Comparison of ENCODE assay signal across 10 mouse cellular contexts in genomic region chr16:22310649-22311048, GRCm38 (mm10). TPM values are rescaled to one million over a fixed set of nuclear protein-coding genes. Genes with fewer than 3 reads are reported as not detected.
A peak's percentile ranks its signal among the peaks of the same experiment; 100 is the strongest.
DNase-seq lines count a peak whose midpoint lies in the region; ATAC-seq and TF ChIP-seq lines count a peak whose summit lies in the region.
"Had no signal": no experiment of that assay in that cellular context is flagged by ENCODE, and none has a peak within 500 bp of the region (broad histone marks: within the 10 kb centered on the region; RNA-seq: fewer than 3 reads in every experiment).

No protein-coding gene starts in this region.

- peak; percentile 11 for DNase-seq in gastrocnemius, adult 18-20 months (ENCODE audit: low spot score)
- no peak for DNase-seq in gastrocnemius, postnatal 4 days (ENCODE audit: low spot score in 2 of 2)
- DNase-seq in spleen, adult 2 months (ENCODE audit: low read depth in 1 of 2, low spot score in 2 of 2) = peak in 1 of 2 experiments; percentile 26
- DNase-seq in spleen, adult 12 weeks (ENCODE audit: low spot score) = no peak
- DNase-seq in cerebellum, postnatal 14 days = peak; percentile 70 to 80
- peak; percentile 42 to 75 for DNase-seq in kidney, postnatal 36 days
- DNase-seq in naive thymus-derived CD4-positive, alpha-beta T cell, adult 2 months (ENCODE audit: low read depth) = peak; percentile 41

- TF ChIP-seq CTCF in spleen, adult 2 months (IDR thresholded peaks at IDR 0.05; ENCODE audit: extremely low read depth, insufficient read depth, insufficient read length, insufficient replicate concordance) = peak; percentile 45; the same call in 1 of the 2 replicates

- no peaks in the 10 kb centered on the region for H3K4me1 ChIP-seq in spleen, adult 2 months (ENCODE audit: control insufficient read depth, insufficient read depth, insufficient read length)
- H3K4me1 ChIP-seq: heart, embryonic 13.5 days; midbrain, embryonic 12.5 days had no signal

- TF ChIP-seq POLR2A in spleen, adult 2 months (IDR thresholded peaks at IDR 0.05; ENCODE audit: low read depth, low read length) = no peak

- H3K4me3 ChIP-seq in spleen, adult 2 months (ENCODE audit: extremely low read depth, insufficient read depth, insufficient read length) = no peak overlapping the region
- H3K4me3 ChIP-seq: heart, embryonic 13.5 days; midbrain, embryonic 12.5 days had no signal

- 11% methylated on average over 1 of the region's 1 CpGs for WGBS in spleen, adult 2 months

- ATAC-seq in activated CD4-positive, CD25-positive, alpha-beta regulatory T cell, adult 4 months = no peak

- no peaks in the 10 kb centered on the region for H3K27me3 ChIP-seq in spleen, adult 2 months (ENCODE audit: control insufficient read depth, insufficient read depth, low read length)
- H3K27me3 ChIP-seq: midbrain, embryonic 12.5 days had no signal

- no peaks in the 10 kb centered on the region for H3K36me3 ChIP-seq in spleen, adult 2 months (ENCODE audit: control insufficient read depth, insufficient read depth, low read length)
- H3K36me3 ChIP-seq: heart, embryonic 13.5 days; midbrain, embryonic 12.5 days had no signal

- H3K27ac ChIP-seq in spleen, adult 2 months (ENCODE audit: insufficient read depth, low read length) = no peak overlapping the region
- H3K27ac ChIP-seq: heart, embryonic 13.5 days; midbrain, embryonic 12.5 days had no signal

RNA-seq across cellular contexts. Expression of gene Tra2b, which starts 44.8 kb away (rescaled TPM):
- total RNA-seq in gastrocnemius, adult 18-20 months (2021) = 10 to 100 TPM; 30.2 to 32.3 TPM
- 10 to 100 TPM; 86.1 to 95.0 TPM for total RNA-seq in gastrocnemius, postnatal 4 days (2021)
- 17.0 and 20.5 TPM in 2 replicates for polyA plus RNA-seq in spleen, adult 2 months (2012; rRNA removed)
- polyA plus RNA-seq in activated CD4-positive, CD25-positive, alpha-beta regulatory T cell, adult 4 months (2017; shearing (Covaris generic)) = 100 to 1,000 TPM; 191 to 329 TPM

Comparison
In these comparisons a context has a peak if more than half of its experiments do, and no peak if none do; other contexts are left out.
1. DNase-seq: peak in gastrocnemius, adult 18-20 months (single experiment), cerebellum, postnatal 14 days (2 of 2), kidney, postnatal 36 days (2 of 2) and naive thymus-derived CD4-positive, alpha-beta T cell, adult 2 months (single experiment); none in gastrocnemius, postnatal 4 days (0 of 2) and spleen, adult 12 weeks (single experiment).